Mouse (Mus musculus) layer of hippocampus, adult 18-20 months (tissue): ENCODE data around the gene Gm13287. TPM values are rescaled to one million over a fixed set of nuclear protein-coding genes. Genes with fewer than 3 reads are reported as not detected.

Source experiments
- total RNA-seq, 2 experiments: library from RNA; stranded (reverse); gene quantifications; 2 replicates each; pipeline ENCODE4 v1.2.3; 2021

The Gm13287 gene
- total RNA-seq, 2 experiments from 2014 or later = not detected

Other genes with a start within 250 kb of the Gm13287 start
- gene Ifna15, start 245.0 kb upstream of the Gm13287 start, total RNA-seq = not detected
- gene Ifna14, start 231.5 kb upstream of the Gm13287 start, total RNA-seq = not detected
- gene Ifna9, start 210.9 kb upstream of the Gm13287 start, total RNA-seq = not detected
- not detected for gene Ifna12, start 199.9 kb upstream of the Gm13287 start, total RNA-seq
- not detected for gene C87499, start 168.8 kb upstream of the Gm13287 start, total RNA-seq
- gene Ifna13, start 158.8 kb upstream of the Gm13287 start, total RNA-seq = not detected
- gene Ifna16, start 126.3 kb upstream of the Gm13287 start, total RNA-seq = not detected
- gene Ifna2, start 119.3 kb upstream of the Gm13287 start, total RNA-seq = not detected
- gene Ifnab, start 111.9 kb upstream of the Gm13287 start, total RNA-seq = not detected
- 1 to 10 TPM; 1.1 to 1.6 TPM for gene Gm26566, start 81.4 kb upstream of the Gm13287 start, total RNA-seq
- gene Klhl9, start 80.8 kb upstream of the Gm13287 start, total RNA-seq = 100 to 1,000 TPM; 103 to 111 TPM
- gene Gm13271, start 48.4 kb upstream of the Gm13287 start, total RNA-seq = not detected
- gene Gm13283, start 43.1 kb upstream of the Gm13287 start, total RNA-seq = not detected
- not detected for gene Gm13290, start 29.4 kb upstream of the Gm13287 start, total RNA-seq
- not detected for gene Gm13289, start 26.3 kb upstream of the Gm13287 start, total RNA-seq
- not detected for gene Gm13272, start 23.4 kb upstream of the Gm13287 start, total RNA-seq
- not detected for gene Ifnz, start 21.1 kb upstream of the Gm13287 start, total RNA-seq
- not detected for gene Gm13276, start 17.5 kb upstream of the Gm13287 start, total RNA-seq
- gene Gm13277, start 14.6 kb upstream of the Gm13287 start, total RNA-seq = not detected
- not detected for gene Gm13278, start 11.7 kb upstream of the Gm13287 start, total RNA-seq
- not detected for gene Gm13275, start 8.8 kb upstream of the Gm13287 start, total RNA-seq
- gene Gm13279, start 5.9 kb upstream of the Gm13287 start, total RNA-seq = not detected
- not detected for gene Gm13285, start 3.6 kb upstream of the Gm13287 start, total RNA-seq
- gene Gm13288, start 2.3 kb downstream of the Gm13287 start, total RNA-seq = not detected
- not detected for gene Ifna7, start 13.0 kb downstream of the Gm13287 start, total RNA-seq
- gene Ifna11, start 16.7 kb downstream of the Gm13287 start, total RNA-seq = not detected
- gene Ifna6, start 24.2 kb downstream of the Gm13287 start, total RNA-seq = not detected
- not detected for gene Ifna5, start 32.3 kb downstream of the Gm13287 start, total RNA-seq
- gene Ifna4, start 38.6 kb downstream of the Gm13287 start, total RNA-seq = not detected
- not detected for gene Ifna1, start 46.8 kb downstream of the Gm13287 start, total RNA-seq
- gene Ifne, start 76.9 kb downstream of the Gm13287 start, total RNA-seq = not detected